Mouse (Mus musculus) liver, adult 2 months (tissue): ENCODE data around the gene Kif22.

Experiments used
- CTCF ChIP-seq: fragments of 200-500 bp; IDR thresholded peaks from 2 replicates; pipeline ENCODE4 v1.5.1; 2011; ENCODE audit warnings: low read depth, low read length, control low read depth
- POLR2A ChIP-seq: fragments of 200-500 bp; IDR thresholded peaks from 2 replicates; pipeline ENCODE4 v1.6.1; 2011; ENCODE audit warnings: low read length, control low read depth; ENCODE audit not compliant: insufficient read depth; ENCODE audit errors: extremely low read depth

DNA sequence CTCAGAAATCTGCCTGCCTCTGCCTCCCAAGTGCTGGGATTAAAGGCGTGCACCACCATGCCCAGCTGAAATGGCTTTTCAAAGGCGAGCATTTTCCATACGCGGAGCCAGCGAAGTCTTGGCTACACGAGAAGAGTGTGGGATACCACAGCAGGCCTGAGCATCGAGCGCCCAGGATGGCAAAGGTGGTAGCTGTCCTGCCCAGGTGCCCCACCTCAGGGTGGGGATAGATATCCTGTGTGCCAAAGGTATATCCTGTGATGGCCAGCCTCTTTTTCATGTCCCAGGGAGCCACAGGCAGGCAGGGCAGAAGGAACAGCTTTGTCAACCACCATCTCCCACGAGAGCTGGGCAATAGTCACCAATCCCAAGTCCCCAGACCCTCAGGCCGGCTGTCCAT lies 29.4 kb downstream of the Kif22 start:
- TF ChIP-seq POLR2A = no peak
- no peak for TF ChIP-seq CTCF
